Mouse (Mus musculus) frontal cortex, postnatal 36 days (tissue): Measurements from ENCODE around the gene Mas1.
"Not testable (repeated sequence)": the region's sequence is repeated elsewhere in the genome, so short reads cannot be mapped to it uniquely, and the experiment has no call there.

Experiments used
- DNase-seq, 2 experiments: peaks; one replicate each; pipeline ENCODE4 v3.0.0; 2022; ENCODE audit warnings: low spot score in 2 of 2

Gene Mas1

DNA sequence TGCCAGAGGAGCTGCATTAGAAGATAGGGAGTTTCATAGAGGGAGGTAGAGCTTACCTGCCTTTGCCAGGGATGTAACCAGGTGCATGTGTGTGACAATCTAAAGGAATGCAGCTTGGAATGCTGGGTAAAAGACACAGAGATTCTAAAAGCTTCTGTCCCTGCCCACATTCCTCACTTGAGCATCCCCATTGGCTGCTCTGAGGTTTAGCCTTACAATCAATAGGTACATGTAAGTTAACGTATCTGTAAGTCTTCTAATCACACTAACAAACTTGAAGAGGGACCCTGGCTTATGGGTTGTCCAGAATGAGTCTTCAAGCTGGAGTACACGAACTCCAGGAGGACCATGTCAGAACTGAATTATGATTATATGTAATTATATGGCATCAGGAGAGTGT lies at the start of gene Mas1:
Gene Mas1, minus strand, starts transcription at position 101 of the 400 bp plus-strand sequence.
- DNase-seq = no peak

DNA sequence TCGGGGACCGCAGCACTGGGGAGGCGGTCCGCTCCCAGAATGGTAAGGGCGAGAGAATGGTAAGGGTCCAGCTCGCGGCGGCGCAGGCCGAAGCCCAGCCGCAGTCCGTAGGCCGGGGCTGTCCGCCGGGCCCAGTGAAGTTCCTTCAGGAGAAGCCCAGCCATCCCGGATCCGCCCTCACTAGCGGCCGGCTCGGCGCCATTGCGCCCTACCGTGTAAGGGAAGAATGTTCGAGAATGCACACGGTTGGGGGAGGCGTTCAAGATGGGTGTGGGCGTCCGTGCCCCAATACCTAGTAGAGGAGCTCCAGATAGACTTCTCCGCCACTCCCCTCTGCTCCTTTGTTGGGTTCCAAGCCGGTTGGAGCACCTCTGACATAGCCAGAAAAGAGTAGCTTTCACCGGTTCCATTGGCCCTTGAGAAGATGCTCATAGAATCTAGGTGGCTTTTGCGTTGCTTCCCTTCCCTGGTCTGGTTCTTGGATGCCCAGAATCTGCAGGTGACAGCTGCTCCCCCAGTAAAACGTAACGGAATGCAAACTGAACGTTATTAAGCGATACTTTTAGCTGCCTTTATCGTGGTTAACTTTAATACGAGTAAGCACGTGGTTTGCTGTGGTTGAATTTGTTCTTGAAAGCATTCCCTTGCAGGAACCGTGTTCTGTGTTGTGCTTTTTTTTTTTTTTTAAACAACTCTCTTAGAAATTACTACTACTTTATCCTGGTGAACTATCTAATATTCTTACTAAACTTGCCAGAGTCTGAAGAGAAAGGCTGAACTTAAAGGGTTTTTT lies 48.8 kb upstream of the Mas1 start:
- no peak for DNase-seq

DNA sequence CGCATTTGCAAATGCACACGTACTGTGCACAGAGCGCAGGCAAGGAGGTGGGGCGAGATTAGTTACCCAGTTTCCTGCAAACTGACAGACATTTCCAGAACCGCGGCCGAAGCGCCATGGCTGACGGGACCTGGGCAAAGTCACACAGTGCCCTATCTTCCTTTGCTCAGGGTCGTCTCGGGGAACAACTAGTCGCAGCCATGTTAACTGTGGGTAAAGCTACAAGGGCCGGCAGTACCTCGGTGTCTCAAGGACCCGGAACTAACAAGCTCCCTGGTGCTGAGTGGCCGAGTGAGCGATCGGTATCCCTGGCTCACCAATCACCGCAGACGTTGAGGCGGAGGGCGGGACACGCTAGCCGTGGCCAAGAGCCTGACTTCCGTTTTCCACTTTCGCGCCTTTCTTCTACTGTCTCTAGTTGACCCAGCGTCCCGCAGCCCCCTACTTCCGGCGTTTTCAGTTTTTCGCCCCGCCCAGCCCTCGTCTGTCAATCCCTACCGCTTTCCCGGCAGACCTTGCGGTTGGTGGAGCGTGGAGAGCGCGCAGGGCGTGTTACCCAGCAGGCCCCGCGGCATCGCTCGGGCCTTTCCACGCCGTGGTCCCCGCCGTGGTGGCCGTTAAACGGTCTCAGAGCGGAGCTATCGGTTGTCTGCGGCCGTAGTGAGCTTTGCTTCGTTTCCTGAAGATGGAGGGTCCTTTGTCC lies 48.1 kb upstream of the Mas1 start, which contains the start of gene Mrpl18:
Gene Mrpl18, minus strand, starts transcription at position 465 of the 703 bp plus-strand sequence.
- DNase-seq = peak; percentile 97 to 100

DNA sequence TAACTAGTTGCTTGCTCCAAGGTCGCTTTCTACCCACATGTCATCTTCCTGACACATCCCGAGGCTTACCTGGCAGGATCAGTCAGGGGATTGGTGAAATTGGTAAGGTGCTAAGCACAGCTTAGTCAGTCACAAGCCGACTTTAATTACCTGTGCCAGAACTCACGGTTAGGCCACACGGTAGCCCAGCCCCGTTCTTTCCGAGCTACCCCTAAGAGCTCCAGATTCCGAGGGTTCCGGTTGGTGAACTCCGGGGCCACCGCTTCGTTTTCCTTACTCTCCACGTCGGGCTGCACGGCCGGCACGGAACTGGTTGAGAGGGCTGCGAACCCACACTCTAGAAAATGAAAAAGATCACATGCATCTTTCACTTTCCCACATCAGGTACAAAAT lies 47.5 kb upstream of the Mas1 start, which contains the start of gene Tcp1:
Gene Tcp1, plus strand, starts transcription at position 214 of the 393 bp plus-strand sequence.
- no peak for DNase-seq

DNA sequence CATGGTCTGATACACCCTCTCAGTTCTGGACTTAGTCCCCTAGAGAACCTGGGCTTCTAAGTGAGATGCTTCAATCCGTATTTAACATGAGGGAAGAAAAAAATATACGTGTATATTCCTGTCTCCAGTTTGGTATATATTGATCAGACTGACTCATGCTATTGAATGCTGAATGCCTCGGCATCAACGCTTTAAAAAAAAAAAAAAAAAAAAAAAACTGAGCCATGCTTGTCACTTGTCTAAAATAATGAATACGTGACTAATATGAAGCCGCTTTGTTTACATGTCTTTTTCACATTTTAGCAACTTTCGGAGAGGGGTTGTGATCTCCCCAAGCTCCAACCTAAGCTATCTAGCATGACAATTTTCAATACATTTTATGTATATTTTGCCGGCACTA lies 42.4 kb upstream of the Mas1 start:
- DNase-seq = no peak

DNA sequence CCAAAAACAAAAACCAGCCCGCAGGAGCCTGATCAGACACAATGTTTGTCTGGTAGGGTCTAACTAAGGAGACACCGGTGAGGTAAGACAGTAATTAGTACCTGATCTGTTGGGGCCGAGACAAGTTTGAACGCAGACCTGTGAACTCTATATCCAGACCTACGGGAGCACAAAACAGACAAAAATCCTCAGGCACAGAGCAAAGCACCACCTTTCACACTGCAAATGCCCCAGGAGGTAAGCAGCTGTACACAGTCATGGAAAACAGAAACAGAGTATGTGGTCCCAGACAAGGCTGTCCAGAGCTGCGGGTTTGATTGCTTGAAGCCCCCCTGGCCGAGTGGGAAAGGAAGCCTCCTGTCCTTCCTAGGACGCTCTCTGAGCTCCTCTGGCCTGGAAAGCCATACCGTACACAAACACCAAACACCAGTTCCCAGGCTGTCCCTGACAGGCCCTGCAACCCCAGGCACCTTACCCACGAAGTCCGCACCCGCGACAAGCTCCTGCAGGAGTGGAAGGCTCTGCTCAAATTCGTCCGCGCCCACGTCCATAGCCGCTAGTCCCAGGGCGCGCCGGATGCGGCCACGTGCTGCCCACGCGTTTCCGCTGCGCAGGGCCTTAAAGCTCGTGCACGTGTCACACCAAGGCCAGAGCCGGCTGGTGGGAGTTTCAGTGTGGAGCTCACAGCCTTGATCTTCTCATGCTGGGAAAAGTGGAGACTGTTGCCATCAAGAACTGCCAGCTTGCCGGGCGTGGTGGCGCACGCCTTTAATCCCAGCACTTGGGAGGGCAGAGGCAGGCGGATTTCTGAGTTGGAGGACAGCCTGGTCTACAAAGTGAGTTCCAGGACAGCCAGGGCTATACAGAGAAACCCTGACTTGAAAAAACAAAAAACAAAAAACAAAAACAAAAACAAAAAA lies 41.7 kb upstream of the Mas1 start, which contains the start of gene Pnldc1:
Gene Pnldc1, minus strand, starts transcription at position 870 of the 920 bp plus-strand sequence.
- DNase-seq = no peak

DNA sequence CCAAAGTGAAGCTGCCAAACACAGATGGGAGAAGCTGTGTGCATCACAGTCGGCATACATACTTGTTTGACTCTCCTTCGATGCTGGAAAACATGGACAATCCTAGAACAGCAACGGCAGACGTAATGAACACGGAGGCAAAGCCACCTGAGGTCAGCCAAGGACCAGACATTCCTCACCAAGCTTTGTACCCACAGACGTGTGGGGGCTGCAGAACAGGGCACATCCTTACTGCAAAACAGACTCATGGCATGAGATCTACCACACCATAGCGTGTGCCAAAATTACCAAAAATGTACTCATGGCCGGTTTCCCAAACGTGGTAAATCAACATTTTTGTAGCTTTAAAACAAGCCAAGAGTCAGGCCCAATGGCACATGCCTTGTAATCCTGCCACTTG lies 38.5 kb upstream of the Mas1 start:
- DNase-seq = peak in 1 of 2 experiments; percentile 26

DNA sequence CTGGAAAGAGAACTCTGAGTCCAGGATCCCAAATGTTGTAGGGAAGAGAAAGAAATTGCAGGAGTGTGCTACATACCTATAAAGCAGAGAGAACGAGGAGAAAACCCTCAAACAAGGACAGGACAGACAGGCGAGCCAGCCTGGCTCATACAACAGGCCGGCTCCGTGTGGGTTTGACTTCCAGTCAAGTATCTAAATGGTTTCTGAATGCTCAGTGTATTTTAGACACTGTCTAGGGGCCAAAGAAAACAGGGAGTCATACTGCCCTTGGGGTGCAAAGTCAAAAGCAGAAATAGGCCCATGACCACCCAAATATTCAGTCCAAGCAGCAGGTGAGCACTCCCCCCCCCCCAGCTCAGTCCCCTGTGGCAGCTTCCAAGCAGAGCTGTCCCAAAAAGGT lies 37.9 kb upstream of the Mas1 start:
- no peak for DNase-seq

DNA sequence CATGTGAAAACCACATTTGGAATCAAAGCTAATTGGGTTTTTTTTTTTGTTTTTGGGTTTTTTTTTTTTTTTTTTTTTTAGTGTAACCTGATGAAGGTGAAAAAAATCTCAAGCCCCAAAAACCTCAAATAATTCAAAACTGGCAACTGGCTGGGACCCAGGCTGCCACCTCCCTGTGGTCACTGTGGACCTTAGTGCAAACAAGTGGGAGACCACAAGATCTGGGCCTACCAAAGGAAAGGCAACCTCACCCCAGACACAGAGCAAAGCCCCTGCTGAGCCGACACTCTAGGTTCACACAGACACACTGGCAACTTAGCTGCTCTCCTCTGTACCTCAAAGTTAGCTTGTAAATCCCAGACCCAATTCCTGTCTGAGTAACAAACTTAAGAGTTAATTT lies 36.4 kb upstream of the Mas1 start:
- DNase-seq = no peak

DNA sequence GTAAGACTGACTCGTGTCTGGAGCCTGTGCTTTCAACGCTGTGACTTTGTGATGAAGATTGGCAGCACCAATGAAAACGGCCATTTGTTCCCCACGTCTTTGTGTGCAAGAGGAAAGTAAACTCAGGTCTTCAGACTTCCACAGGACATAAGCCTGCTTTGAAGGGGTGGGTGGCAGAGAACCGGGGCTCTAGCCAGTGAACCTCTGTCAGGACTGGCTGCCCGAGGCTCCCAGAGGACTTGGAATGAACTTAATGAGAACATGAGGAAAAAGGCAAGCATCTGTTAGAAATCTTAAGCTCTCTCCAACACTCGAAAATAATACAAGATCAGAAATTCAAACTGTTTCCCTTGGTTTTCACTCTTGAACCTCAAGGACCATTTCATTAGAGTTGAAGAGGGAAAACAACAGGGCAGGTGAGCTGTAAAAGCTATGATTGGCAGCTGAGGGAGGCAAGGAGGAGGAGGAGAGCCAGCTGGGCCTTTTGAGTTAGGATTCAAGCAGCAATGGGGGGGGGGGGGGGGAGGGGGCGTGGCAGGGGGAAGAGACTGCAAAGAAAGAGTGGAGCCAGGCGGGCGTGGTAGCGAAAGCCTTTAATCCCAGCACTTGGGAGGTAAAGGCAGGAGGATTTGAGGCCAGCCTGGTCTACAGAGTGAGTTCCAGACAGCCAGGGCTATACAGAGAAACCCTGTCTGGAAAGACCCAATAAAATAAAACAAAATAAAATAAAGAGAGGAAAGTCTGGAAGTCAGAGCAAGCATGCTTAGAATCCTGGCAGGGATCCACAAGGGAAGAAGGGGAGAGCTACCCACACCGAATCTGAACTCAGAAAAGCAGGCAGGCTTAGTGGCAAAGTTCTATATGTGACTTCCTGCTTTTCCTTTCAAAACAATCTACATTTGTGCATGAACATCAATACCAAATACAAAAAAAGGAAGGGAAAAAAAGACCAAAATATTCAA lies 35.7 kb upstream of the Mas1 start:
- DNase-seq = no peak

DNA sequence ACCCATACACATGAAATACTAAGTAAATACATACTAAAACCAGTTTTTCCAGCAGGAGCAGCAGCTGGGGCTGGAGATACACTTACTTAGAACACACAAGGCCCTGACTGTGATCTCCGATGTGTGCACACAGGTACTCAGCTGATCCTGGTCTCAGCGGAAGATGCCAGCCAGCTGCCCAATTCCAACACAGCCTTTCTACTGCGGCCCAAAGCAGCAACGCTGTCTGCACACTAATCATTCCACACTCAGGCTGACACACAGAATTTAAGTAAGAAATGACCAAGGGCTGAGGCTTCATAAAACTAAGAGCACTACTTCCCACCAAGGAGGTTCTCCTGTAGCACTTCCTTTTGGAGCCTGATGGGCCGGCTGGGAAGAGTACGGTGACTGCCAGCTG lies 34.3 kb upstream of the Mas1 start:
- DNase-seq = no peak

DNA sequence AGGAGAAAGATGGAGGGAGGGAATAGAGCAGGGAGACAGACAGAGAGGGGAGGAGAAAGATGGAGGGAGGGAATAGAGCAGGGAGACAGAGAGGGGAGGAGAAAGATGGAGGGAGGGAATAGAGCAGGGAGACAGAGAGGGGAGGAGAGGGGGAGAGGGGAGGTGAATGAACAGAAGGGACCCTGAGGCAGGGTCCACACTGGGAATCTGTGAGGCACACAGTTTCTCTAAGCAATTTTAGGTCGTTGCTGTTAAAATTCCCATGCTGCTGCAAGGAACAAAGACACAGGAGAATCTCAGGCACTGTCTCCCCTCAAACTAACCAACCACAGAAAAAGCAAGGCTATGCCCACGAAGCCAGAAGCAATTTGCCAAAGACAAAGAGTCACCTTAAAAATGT lies 30.7 kb upstream of the Mas1 start:
- DNase-seq = not testable (repeated sequence)

DNA sequence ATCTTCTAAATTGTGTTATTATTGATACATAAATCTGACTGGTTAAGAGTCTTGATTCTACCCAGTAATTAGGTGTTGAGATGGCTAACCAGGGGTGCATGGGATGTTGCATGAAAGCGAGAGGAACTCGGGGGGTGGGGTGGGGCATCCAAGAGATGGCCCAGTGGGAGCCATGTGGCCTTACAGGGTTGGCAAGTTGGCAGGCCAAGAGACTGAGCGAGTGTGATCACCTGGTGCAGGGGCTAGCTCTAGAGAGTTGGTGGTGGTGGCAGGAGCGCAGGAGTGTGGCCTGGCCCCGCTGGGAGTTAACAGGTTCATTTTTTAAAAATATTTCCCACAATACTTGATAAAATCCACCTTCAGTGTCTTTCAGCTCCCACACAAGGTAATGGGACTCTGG lies 29.7 kb upstream of the Mas1 start:
- no peak for DNase-seq

DNA sequence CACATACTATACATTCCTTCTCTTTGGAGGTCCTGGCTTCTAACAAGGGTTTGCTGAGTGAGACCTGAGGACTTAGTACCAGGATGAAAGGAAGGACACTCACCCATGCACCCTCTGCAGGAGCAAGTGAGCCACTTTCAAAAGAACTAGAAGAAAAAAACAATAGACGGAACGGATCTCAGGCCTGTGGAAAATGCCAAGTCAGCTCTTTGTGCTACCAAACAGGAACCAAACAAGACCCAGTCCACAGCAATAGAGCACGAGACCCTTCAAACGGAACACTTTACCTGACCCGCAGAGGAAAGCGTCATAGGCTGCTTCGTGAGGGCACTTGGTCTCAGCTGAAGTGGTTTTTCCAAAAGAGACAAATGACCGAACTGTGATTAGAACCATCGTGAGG lies 24.1 kb upstream of the Mas1 start:
- DNase-seq = no peak

DNA sequence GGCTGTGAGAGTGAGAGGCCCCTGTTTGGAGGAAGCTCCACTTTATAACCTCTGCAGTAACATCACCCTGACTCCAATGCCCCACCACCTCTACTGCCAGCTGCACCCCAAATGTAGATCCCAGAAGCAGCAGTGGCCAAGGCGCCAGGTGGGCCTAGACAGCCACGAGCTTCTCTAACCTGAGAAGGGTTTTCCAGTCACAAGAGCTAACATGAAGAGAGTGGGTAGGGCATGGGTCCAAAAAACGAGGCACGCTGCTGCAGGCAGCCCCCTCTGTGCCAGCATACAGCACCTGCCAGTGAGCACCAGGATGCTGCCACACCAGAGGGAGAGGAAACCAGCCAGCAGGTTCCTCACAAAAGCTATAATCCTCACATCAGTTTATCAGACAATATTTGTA lies 23.1 kb upstream of the Mas1 start:
- no peak for DNase-seq

DNA sequence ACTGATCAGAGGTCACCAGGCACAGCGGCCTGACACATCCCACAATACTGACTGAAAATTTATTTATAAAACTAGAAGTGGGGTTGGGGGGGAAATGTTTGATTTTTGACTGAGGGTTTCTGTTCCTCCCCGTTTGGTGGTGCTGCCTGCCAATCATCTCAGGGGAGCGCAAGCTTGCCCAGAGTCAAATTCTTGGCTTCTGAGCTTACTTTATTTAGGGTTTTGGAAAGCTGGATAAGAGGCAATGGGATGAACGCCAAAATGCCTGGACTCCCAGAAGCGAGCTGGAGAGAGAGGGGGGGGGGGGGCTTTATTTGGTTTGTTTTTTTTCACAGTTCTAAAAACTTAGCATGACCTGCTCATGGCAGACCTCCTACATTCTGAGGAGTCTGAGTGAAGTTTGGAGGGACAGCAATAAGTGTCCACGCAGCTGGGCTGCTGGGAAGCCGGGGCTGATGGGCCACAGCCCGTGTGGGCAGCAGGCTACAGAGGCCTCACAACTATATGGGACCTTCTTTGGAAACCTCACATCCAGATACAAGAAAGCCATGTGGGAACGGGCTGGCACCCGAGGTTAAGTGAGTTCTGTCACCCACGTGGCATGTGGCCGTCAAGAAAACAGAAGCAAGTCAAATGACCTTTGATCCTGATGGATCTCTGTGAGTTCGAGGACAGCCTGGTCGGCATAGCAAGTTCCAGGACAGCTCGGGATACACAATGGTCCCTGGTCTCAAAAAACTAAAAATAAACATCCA lies 19.3 kb upstream of the Mas1 start:
- DNase-seq = no peak

DNA sequence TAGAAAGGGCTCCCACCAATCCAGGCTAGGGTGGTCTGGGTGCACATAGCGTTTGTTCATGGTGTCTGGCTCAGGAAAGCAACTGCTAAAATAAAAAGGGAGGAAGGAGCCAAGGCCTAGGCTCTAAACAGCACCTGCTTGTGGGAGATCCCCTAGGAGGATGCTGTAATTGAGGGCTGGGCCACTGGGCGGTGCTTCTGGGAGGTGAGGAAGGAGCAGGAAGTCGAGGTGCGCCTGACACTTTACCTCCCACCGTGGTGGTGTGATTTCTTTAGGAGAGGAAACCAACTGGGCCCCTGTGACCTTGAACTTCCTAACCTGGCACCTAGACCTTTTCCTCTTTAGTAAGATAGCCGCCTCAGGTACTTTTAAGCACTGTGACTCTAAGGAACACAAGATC lies 18.7 kb upstream of the Mas1 start:
- DNase-seq = no peak

DNA sequence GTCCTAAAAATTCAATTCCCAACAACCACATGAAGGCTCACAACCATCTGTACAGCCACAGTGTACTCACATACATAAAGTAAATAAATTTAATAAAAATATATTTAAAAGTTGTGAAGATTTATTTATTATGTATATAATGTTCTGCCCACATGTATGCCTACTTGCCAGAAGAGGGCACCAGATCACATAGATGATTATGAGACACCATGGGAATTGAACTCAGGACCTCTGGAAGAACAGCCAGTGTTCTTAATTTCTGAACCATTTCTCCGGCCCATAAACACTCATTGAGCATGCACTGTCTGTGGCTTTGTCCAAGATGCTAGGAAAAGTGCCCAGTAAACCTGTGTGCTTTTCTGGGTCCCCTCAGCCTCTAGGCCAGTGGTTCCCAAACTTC lies 13.3 kb upstream of the Mas1 start:
- no peak for DNase-seq

DNA sequence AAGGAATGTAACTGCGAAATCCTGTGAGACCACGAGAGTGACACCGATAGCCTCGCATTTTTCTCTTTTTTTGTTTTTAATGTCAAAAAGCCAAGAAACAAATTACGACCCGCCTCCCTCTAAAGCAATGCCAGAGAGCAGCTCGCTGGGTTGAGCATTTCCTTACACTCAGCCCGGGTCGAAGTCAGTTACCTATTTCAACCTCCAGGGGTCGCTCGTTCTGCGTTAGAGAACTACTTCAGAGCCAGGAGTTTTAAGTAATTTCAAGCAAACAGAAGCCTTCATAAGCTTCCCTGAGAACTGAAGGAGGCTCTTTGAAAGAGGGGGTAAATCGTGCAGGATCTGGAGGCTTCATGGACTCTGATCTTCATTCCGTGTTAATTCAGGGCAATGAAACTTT lies 12.2 kb upstream of the Mas1 start:
- DNase-seq = peak; percentile 80 to 92

DNA sequence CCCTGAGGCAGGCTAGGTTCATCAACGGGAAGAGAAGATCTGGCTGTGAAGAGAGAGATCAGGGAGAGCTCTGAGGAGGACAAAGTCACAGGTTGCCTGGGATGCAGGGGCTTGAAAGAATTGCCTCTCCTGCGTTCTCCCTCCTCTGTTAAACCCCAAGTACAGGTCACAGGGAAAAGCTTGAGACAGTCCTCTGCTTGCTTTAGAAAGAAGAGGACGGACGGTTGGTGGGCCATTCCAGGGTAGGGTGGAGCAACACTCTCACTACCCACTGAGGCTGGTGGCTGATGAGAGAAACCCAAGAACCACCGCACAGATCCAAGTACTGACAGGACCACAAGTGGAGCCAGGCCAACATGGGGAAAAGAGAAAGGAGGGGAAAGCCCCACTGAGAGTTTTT lies 7.8 kb upstream of the Mas1 start, which contains the start of gene Mrgprh:
Gene Mrgprh, plus strand, starts transcription at position 301 of the 400 bp plus-strand sequence.
- DNase-seq = no peak
